Mouse (Mus musculus): ENCODE data around the gene Magi2. TPM values are rescaled to one million over a fixed set of nuclear protein-coding genes. Genes with fewer than 3 reads are reported as not detected.

The Magi2 gene
- polyA plus RNA-seq, 1 experiment = 0.60 TPM

- TF ChIP-seq POLR2A (IDR thresholded peaks at IDR 0.05; ENCODE audit: low read depth, low read length) = no peak
- no peak for TF ChIP-seq CTCF (IDR thresholded peaks at IDR 0.05; ENCODE audit: extremely low read depth, insufficient read length, insufficient replicate concordance, low read depth, low read length)
- Histone ChIP-seq H3K4me3 (ENCODE audit: low read depth, low read length) (no peak overlapping the region), H3K4me1 (ENCODE audit: control insufficient read depth, insufficient read depth, insufficient read length, low read length) (no peaks in the 10 kb centered on the region), H3K36me3 (ENCODE audit: control insufficient read depth, insufficient read depth, low read length) (no peaks in the 10 kb centered on the region), H3K27me3 (ENCODE audit: control insufficient read depth, insufficient read depth, low read length) (no peaks in the 10 kb centered on the region), H3K27ac (ENCODE audit: insufficient read depth, low read depth, low read length) (no peak overlapping the region)
- WGBS = 71% methylated on average over 1 of the region's 1 CpGs
These were observed 974.5 kb downstream of the Magi2 start for GRCm38 (mm10) chr5:20201348-20201747.

DNA sequence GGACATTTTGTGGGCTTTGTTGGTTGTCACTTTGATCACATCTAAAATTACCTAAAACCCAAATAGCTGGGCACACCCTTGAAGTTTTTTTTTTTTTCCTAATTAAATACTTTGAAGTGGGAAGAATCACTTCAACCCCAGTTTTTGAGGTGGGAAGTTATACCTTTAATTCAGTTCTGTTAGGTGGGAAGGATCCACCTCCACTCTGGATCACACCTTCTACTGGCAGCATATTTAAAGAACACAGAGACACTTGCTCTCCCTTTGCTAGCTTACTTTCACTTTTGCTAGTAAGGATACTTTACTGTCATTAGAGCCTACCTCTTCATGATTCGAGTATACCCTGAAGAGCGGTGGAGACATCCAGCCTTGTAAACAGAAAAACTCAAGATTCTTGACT is 981.3 kb downstream of the Magi2 start:
- H3K4me3 ChIP-seq (ENCODE audit: low read depth, low read length) = no peak overlapping the region
- no peaks in the 10 kb centered on the region for H3K27me3 ChIP-seq (ENCODE audit: control insufficient read depth, insufficient read depth, low read length)
- H3K27ac ChIP-seq (ENCODE audit: insufficient read depth, low read depth, low read length) = no peak overlapping the region
- no peaks in the 10 kb centered on the region for H3K4me1 ChIP-seq (ENCODE audit: control insufficient read depth, insufficient read depth, insufficient read length, low read length)
- no peaks in the 10 kb centered on the region for H3K36me3 ChIP-seq (ENCODE audit: control insufficient read depth, insufficient read depth, low read length)
- TF ChIP-seq CTCF (IDR thresholded peaks at IDR 0.05; ENCODE audit: extremely low read depth, insufficient read length, insufficient replicate concordance, low read depth, low read length) (no peak), POLR2A (IDR thresholded peaks at IDR 0.05; ENCODE audit: low read depth, low read length) (no peak)
- WGBS = 93% methylated on average over 2 of the region's 2 CpGs

- Histone ChIP-seq H3K36me3 (ENCODE audit: control insufficient read depth, insufficient read depth, low read length) (no peaks in the 10 kb centered on the region), H3K4me3 (ENCODE audit: low read depth, low read length) (no peak overlapping the region), H3K27ac (ENCODE audit: insufficient read depth, low read depth, low read length) (no peak overlapping the region), H3K27me3 (ENCODE audit: control insufficient read depth, insufficient read depth, low read length) (no peaks in the 10 kb centered on the region), H3K4me1 (ENCODE audit: control insufficient read depth, insufficient read depth, insufficient read length, low read length) (no peaks in the 10 kb centered on the region)
- TF ChIP-seq CTCF (IDR thresholded peaks at IDR 0.05; ENCODE audit: extremely low read depth, insufficient read length, insufficient replicate concordance, low read depth, low read length) = no peak
- TF ChIP-seq POLR2A (IDR thresholded peaks at IDR 0.05; ENCODE audit: low read depth, low read length) = no peak
- 45% methylated on average over 2 of the region's 2 CpGs for WGBS
These were observed 986.5 kb downstream of the Magi2 start for GRCm38 (mm10) chr5:20213299-20213698.

- Histone ChIP-seq H3K4me3 (ENCODE audit: low read depth, low read length) (no peak overlapping the region), H3K36me3 (ENCODE audit: control insufficient read depth, insufficient read depth, low read length) (no peaks in the 10 kb centered on the region), H3K4me1 (ENCODE audit: control insufficient read depth, insufficient read depth, insufficient read length, low read length) (no peaks in the 10 kb centered on the region), H3K27ac (ENCODE audit: insufficient read depth, low read depth, low read length) (no peak overlapping the region), H3K27me3 (ENCODE audit: control insufficient read depth, insufficient read depth, low read length) (no peaks in the 10 kb centered on the region)
- TF ChIP-seq POLR2A (IDR thresholded peaks at IDR 0.05; ENCODE audit: low read depth, low read length) (no peak), CTCF (IDR thresholded peaks at IDR 0.05; ENCODE audit: extremely low read depth, insufficient read length, insufficient replicate concordance, low read depth, low read length) (no peak)
- 60% methylated on average over 6 of the region's 6 CpGs for WGBS
These were observed 999.8 kb downstream of the Magi2 start for GRCm38 (mm10) chr5:20226471-20227210.

DNA sequence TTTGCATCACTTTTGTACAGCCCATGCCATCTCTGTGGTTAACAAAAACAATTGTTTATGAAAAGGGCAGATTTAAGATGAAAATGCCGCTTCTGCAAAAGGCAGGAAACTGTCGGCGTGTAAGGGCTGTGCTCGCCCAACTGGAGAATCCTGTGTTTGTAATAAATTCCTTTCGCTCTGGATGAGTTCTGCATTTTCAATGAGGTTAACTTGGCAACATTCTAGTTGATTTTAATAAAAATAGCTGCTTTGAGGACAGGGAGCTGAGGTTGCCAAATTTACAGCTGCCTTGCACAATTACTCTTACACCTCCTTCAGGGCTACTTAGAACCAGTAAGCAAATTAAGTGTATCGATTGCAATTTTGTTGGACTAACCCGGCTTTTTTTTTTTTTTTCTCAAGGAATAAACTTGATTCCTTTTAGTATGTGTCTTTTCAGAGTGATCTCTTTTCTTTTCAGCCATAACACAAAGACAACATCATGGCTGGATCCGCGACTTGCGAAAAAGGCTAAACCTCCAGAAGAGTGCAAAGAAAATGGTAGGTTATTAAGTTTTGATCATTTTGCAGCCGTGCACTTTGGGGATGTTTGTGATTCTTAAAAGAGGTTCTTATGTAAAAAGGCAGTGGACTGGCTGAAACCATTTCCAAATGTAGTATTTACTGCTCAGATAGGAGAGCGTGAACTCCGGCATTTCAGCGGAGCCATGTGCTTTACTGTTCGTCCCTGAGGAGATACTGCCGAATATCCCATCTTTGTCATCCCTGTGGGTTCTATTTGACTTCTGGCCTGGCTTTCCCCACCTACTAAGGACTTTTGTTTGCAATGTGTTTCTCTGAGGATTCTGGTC is 1001.3 kb downstream of the Magi2 start:
- Histone ChIP-seq H3K27me3 (ENCODE audit: control insufficient read depth, insufficient read depth, low read length) (no peaks in the 10 kb centered on the region), H3K27ac (ENCODE audit: insufficient read depth, low read depth, low read length) (no peak overlapping the region), H3K36me3 (ENCODE audit: control insufficient read depth, insufficient read depth, low read length) (no peaks in the 10 kb centered on the region), H3K4me1 (ENCODE audit: control insufficient read depth, insufficient read depth, insufficient read length, low read length) (no peaks in the 10 kb centered on the region), H3K4me3 (ENCODE audit: low read depth, low read length) (no peak overlapping the region)
- 78% methylated on average over 16 of the region's 16 CpGs for WGBS
- TF ChIP-seq POLR2A (IDR thresholded peaks at IDR 0.05; ENCODE audit: low read depth, low read length) = no peak
- no peak for TF ChIP-seq CTCF (IDR thresholded peaks at IDR 0.05; ENCODE audit: extremely low read depth, insufficient read length, insufficient replicate concordance, low read depth, low read length)

DNA sequence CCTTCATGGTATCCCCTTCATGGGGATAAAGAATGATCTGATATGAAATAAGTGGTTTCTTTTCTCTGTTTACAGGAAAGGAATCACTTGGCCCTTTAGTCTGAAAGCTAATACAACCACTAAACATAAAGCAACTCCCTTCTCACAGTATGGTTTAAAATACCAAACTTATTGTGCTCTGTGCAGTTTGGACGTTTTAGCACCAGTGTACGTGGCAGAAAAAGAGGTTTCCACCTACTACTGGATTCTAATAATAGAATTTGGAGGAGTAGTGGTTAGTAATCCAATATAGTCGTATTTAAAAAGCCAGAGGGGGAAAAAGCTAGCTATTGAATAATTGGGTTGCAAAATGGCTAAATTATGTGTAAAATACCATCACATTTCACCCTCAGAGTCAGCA is 1005.1 kb downstream of the Magi2 start:
- no peak overlapping the region for H3K27ac ChIP-seq (ENCODE audit: insufficient read depth, low read depth, low read length)
- H3K27me3 ChIP-seq (ENCODE audit: control insufficient read depth, insufficient read depth, low read length) = no peaks in the 10 kb centered on the region
- H3K4me1 ChIP-seq (ENCODE audit: control insufficient read depth, insufficient read depth, insufficient read length, low read length) = no peaks in the 10 kb centered on the region
- 59% methylated on average over 3 of the region's 3 CpGs for WGBS
- H3K36me3 ChIP-seq (ENCODE audit: control insufficient read depth, insufficient read depth, low read length) = no peaks in the 10 kb centered on the region
- TF ChIP-seq CTCF (IDR thresholded peaks at IDR 0.05; ENCODE audit: extremely low read depth, insufficient read length, insufficient replicate concordance, low read depth, low read length) (no peak), POLR2A (IDR thresholded peaks at IDR 0.05; ENCODE audit: low read depth, low read length) (no peak)
- H3K4me3 ChIP-seq (ENCODE audit: low read depth, low read length) = no peak overlapping the region

DNA sequence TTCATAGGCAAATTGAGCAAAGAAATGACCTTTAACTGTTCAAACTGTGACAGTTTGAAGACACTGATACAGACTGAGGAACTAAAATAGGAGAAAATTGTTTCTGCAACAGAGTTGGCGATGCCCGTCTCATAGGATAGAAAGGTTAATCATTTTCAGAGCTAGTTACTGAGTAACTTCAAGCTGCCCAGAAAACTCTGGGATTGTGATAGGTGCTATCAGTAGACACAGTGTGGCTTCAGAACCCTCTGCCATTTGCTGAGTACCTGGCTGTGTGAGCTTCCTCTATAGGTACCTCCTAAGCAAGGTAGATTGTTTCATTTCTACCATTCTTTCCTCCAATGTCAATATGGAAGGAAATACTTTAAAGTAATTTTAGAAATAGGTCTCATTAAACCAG is 1014.7 kb downstream of the Magi2 start:
- H3K36me3 ChIP-seq (ENCODE audit: control insufficient read depth, insufficient read depth, low read length) = no peaks in the 10 kb centered on the region
- no peak overlapping the region for H3K4me3 ChIP-seq (ENCODE audit: low read depth, low read length)
- no peaks in the 10 kb centered on the region for H3K27me3 ChIP-seq (ENCODE audit: control insufficient read depth, insufficient read depth, low read length)
- H3K4me1 ChIP-seq (ENCODE audit: control insufficient read depth, insufficient read depth, insufficient read length, low read length) = no peaks in the 10 kb centered on the region
- H3K27ac ChIP-seq (ENCODE audit: insufficient read depth, low read depth, low read length) = no peak overlapping the region
- 21% methylated on average over 2 of the region's 2 CpGs for WGBS
- TF ChIP-seq CTCF (IDR thresholded peaks at IDR 0.05; ENCODE audit: extremely low read depth, insufficient read length, insufficient replicate concordance, low read depth, low read length) (no peak), POLR2A (IDR thresholded peaks at IDR 0.05; ENCODE audit: low read depth, low read length) (no peak)
